Mouse (Mus musculus) heart, adult 18-20 months (tissue): ENCODE measurements around the gene Zbtb2. TPM values are rescaled to one million over a fixed set of nuclear protein-coding genes. Genes with fewer than 3 reads are reported as not detected.
A peak's percentile ranks its signal among the peaks of the same experiment; 100 is the strongest.
"Not testable (repeated sequence)": the region's sequence is repeated elsewhere in the genome, so short reads cannot be mapped to it uniquely, and the experiment has no call there.

Source experiments
- DNase-seq, 2 experiments: peaks; one replicate each; pipeline ENCODE4 v3.0.0; 2021 to 2022; ENCODE audit warnings: mixed read lengths in 1 of 2
- long read RNA-seq, 2 experiments: library from polyadenylated mRNA; stranded (forward); transcript quantifications; one replicate each; pipeline ENCODE4 v2.0.0; 2021
- total RNA-seq, 2 experiments: library from RNA; stranded (reverse); gene quantifications; 2 replicates each; pipeline ENCODE4 v1.2.3; 2021

Zbtb2 gene
- total RNA-seq = 1 to 10 TPM; 5.5 to 6.0 TPM
- long read RNA-seq, experiment 1, transcript Zbtb2-202 (3 exons, 3,226 nt) = major isoform, 5 of 5 reads
- long read RNA-seq, experiment 1, partial matches to known transcripts = 0 of 5 reads
- long read RNA-seq, experiment 1, other reads (novel, unspliced or antisense) = 0 of 5 reads
- long read RNA-seq, experiment 2 = 0 reads

- DNase-seq = peak; percentile 69 to 78
Observed at GRCm38 (mm10) chr10:4387701-4388383, at the start of gene Zbtb2. Zbtb2 (minus strand) TSS chr10:4388108.

GRCm38 (mm10) chr10:4435416-4435815 lies 47.5 kb upstream of the Zbtb2 start:
- no peak for DNase-seq

GRCm38 (mm10) chr10:4433871-4434270 lies 46.0 kb upstream of the Zbtb2 start:
- not testable (repeated sequence) for DNase-seq

- no peak for DNase-seq
Observed at GRCm38 (mm10) chr10:4432996-4433755, 45.3 kb upstream of the Zbtb2 start.

- peak; percentile 95 to 97 for DNase-seq
Observed at GRCm38 (mm10) chr10:4432123-4432931, 44.4 kb upstream of the Zbtb2 start, which contains the start of the genes Rmnd1 and Armt1. Rmnd1 (minus strand) TSS chr10:4432388. Armt1 (plus strand) TSS chr10:4432467.

- no peak for DNase-seq
Observed at GRCm38 (mm10) chr10:4431746-4432122, 43.8 kb upstream of the Zbtb2 start.

- peak; percentile 36 to 56 for DNase-seq
Observed at GRCm38 (mm10) chr10:4430826-4431225, 42.9 kb upstream of the Zbtb2 start.

- peak in 1 of 2 experiments; percentile 26 for DNase-seq
Observed at GRCm38 (mm10) chr10:4430399-4430798, 42.5 kb upstream of the Zbtb2 start.

GRCm38 (mm10) chr10:4425245-4425644 lies 37.3 kb upstream of the Zbtb2 start:
- no peak for DNase-seq

- DNase-seq = peak in 1 of 2 experiments; percentile 24
Observed at GRCm38 (mm10) chr10:4407191-4407590, 19.3 kb upstream of the Zbtb2 start.

GRCm38 (mm10) chr10:4405511-4405910 lies 17.6 kb upstream of the Zbtb2 start:
- peak; percentile 43 to 48 for DNase-seq

GRCm38 (mm10) chr10:4404895-4405491 lies 17.1 kb upstream of the Zbtb2 start:
- peak; percentile 55 to 77 for DNase-seq

- DNase-seq = no peak
Observed at GRCm38 (mm10) chr10:4398058-4398457, 10.2 kb upstream of the Zbtb2 start.

GRCm38 (mm10) chr10:4395321-4395720 lies 7.4 kb upstream of the Zbtb2 start:
- no peak for DNase-seq

- peak; percentile 45 to 48 for DNase-seq
Observed at GRCm38 (mm10) chr10:4391851-4392250, 3.9 kb upstream of the Zbtb2 start.

- no peak for DNase-seq
Observed at GRCm38 (mm10) chr10:4391076-4391475, 3.2 kb upstream of the Zbtb2 start.

GRCm38 (mm10) chr10:4390550-4390949 lies 2.6 kb upstream of the Zbtb2 start:
- DNase-seq = no peak

- DNase-seq = no peak
Observed at GRCm38 (mm10) chr10:4389461-4390112, 1.7 kb upstream of the Zbtb2 start.

- no peak for DNase-seq
Observed at GRCm38 (mm10) chr10:4389036-4389435, 1.1 kb upstream of the Zbtb2 start.

- DNase-seq = peak in 1 of 2 experiments; percentile 57
Observed at GRCm38 (mm10) chr10:4388384-4388745, 457 bp upstream of the Zbtb2 start.
